Mouse (Mus musculus) heart, embryonic 16.5 days (tissue): Measurements from ENCODE around the gene Rnf207. TPM values are rescaled to one million over a fixed set of nuclear protein-coding genes. Genes with fewer than 3 reads are reported as not detected.

Source experiments
- ATAC-seq: fragments of 200-750 bp; cut with Nextera tagmentation; replicated peaks from 2 replicates; pipeline ENCODE4 v1.8.0; 2017; ENCODE audit warnings: moderate number of reproducible peaks; ENCODE audit not compliant: insufficient read depth, low FRiP score; ENCODE audit errors: extremely low read depth
- H3K27ac ChIP-seq: fragments of 300-500 bp; sonication (generic); 2 replicates; pipeline ENCODE4 v1.5.1; 2014; ENCODE audit warnings: mild to moderate bottlenecking, low read length, control low read depth, moderate library complexity
- H3K27me3 ChIP-seq: fragments of 300-500 bp; sonication (generic); 2 replicates; pipeline ENCODE4 v1.6.1; 2014; ENCODE audit warnings: low read length, mixed read lengths; ENCODE audit not compliant: control insufficient read depth, insufficient read depth
- H3K36me3 ChIP-seq: fragments of 300-500 bp; sonication (generic); 2 replicates; pipeline ENCODE4 v1.6.1; 2014; ENCODE audit not compliant: control insufficient read depth, insufficient read depth
- H3K4me1 ChIP-seq: fragments of 300-500 bp; sonication (generic); 2 replicates; pipeline ENCODE4 v1.6.1; 2014; ENCODE audit warnings: low read length, mixed read lengths; ENCODE audit not compliant: control insufficient read depth, insufficient read depth
- H3K4me2 ChIP-seq: fragments of 300-500 bp; sonication (generic); 2 replicates; pipeline ENCODE4 v1.6.1; 2014; ENCODE audit warnings: low read depth, mild to moderate bottlenecking, control low read depth, low read length
- H3K4me3 ChIP-seq: fragments of 300-500 bp; sonication (generic); 2 replicates; pipeline ENCODE4 v1.5.1; 2014; ENCODE audit warnings: mild to moderate bottlenecking, control low read depth, low read length
- H3K9ac ChIP-seq: fragments of 300-500 bp; sonication (generic); 2 replicates; pipeline ENCODE4 v1.6.1; 2014; ENCODE audit warnings: low read length, control low read depth
- H3K9me3 ChIP-seq: fragments of 300-500 bp; sonication (generic); replicated peaks from 2 replicates; pipeline ENCODE4 v1.6.1; 2016; ENCODE audit warnings: low read length; ENCODE audit not compliant: control insufficient read depth
- WGBS: fragments of 180-500 bp; shearing (Covaris S2); extraction: QIAGEN DNeasy Blood & Tissue Kit; methylation state at CpG from one replicate; pipeline ENCODE4 v1.1.7; 2014; 5-methylcytosine and 5-hydroxymethylcytosine counted together
- polyA plus RNA-seq: library from polyadenylated mRNA; unstranded; fragments of >200 nt; fragmentation: Nextera tagmentation; extraction: Ambion mirVana; gene quantifications from 2 replicates; pipeline ENCODE4 v1.2.1, GENCODE M21; 2015

Rnf207 gene
- polyA plus RNA-seq, 1 experiment from 2014 or later, result 122 TPM

DNA sequence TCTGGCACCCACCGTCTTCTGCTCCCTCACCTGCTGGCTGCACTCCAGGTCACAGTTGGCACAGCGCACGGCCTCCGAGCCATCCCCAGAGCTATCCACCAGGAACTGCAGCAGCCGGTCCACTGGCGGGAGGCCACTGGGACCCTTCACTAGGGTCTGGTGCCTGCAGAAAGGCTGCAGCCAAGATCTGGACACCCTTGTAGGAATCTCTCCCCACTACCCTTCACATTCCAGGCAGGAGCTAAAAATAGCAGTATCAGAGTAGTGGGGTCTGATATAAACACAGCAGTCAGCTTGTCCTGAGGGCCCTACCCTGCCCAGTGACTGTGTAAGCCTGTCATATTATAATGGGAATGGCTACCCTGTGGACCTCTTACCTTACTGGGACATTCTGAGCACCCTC, 1.2 kb downstream of the Rnf207 start:
- no peaks in the 10 kb centered on the region for H3K9me3 ChIP-seq
- peak overlapping the region; percentile 62 for H3K4me3 ChIP-seq
- peak overlapping the region; percentile 100 for H3K27ac ChIP-seq
- no peaks in the 10 kb centered on the region for H3K36me3 ChIP-seq
- H3K4me1 ChIP-seq, result peaks cover 34% of the 10 kb centered on the region
- H3K4me2 ChIP-seq, result peak overlapping the region; percentile 81
- whole genome bisulfite sequencing, result 32% methylated on average over 6 of the region's 6 CpGs
- peaks cover 27% of the 10 kb centered on the region for H3K27me3 ChIP-seq
- peak overlapping the region; percentile 82 for H3K9ac ChIP-seq
- ATAC-seq, result peak; percentile 74

DNA sequence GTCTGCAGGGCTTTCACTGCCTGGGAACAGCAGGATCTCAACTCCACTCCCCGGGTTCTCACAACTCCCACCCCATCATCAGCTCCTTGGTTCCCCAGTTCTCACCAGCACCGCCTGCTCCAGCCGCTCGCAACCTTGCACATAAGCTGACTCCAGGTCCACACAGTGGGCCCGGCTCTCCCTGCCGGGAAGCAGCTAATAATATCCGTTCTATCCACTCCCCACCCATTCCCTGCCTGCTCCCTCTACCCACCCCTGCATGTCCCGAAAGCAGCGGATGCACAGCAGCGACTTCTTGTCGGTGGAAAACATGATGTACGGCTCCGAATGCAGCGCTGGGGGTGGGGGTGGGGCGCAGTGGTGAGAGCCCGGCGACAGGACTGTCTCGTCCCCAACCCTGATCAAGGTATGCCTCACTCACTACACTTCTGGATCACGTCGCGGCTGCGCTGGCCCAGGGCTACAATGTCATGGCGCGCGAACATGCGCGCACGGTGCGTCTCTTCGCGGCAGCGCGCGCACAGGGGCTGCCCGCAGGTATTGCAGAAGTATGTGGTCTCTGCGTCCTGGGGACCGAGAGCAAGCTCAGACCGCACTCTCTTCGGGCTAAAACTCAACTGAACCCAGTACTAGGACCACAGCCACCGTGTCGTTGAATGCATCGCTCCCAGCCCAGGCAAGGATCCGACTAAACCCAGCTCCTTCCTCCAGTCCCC, 3.1 kb downstream of the Rnf207 start:
- WGBS, result 3% methylated on average over 43 of the region's 43 CpGs
- H3K36me3 ChIP-seq, result peaks cover 6% of the 10 kb centered on the region; the same call in 1 of the 2 replicates
- peak overlapping the region; percentile 62 for H3K4me3 ChIP-seq
- H3K27ac ChIP-seq, result peak overlapping the region; percentile 52
- H3K9ac ChIP-seq, result peak overlapping the region; percentile 82
- peaks cover 34% of the 10 kb centered on the region for H3K27me3 ChIP-seq
- H3K4me2 ChIP-seq, result peak overlapping the region; percentile 81
- H3K9me3 ChIP-seq, result no peaks in the 10 kb centered on the region
- no peak for ATAC-seq
- H3K4me1 ChIP-seq, result peaks cover 34% of the 10 kb centered on the region

DNA sequence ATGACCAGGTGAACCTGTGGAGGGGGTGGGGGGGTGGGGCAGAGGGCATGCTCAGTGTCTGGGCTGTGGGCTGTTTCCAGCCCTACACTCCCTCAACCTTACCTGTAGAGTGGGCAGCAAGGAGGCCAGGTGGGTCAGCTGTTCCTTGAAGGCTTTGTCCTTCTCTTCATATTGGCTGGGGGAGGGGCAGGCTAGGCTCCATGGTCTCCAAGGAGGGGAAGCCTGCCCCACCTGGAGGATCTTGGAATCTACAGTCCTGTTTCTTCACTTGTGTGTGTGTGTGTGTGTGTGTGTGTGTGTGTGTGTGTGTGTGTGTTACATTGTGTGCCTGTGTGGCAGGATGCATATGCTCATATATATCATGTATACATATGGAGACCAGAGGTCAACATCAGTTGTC, 4.9 kb downstream of the Rnf207 start:
- peaks cover 29% of the 10 kb centered on the region for H3K4me1 ChIP-seq

DNA sequence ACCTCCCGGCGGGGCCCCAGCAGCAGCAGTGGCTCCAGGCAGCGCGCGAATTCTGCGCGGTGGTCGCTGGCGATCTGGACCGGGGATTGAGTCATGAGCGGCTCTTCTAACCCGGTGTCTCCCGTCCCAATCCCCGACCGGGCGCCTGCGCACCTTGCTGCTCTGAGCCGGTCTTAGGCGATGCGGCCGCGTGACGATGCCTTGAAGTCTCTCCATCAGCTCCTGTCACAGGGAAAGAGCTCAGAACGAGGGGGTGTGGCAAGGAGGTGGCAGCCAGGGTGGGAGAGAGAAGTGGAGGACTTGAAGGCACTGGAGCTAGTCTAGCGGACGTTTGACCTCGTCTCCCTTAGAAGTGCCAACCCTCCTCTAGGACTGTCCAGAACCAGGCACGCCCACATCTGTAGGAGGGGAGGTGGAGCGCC, 5.6 kb downstream of the Rnf207 start:
- Histone ChIP-seq H3K36me3 (peaks cover 16% of the 10 kb centered on the region), H3K4me3 (peak overlapping the region; percentile 26), H3K9ac (peak overlapping the region; percentile 35; the same call in 1 of the 2 replicates), H3K27ac (no peak overlapping the region), H3K4me2 (peak overlapping the region; percentile 46), H3K9me3 (no peaks in the 10 kb centered on the region), H3K4me1 (peaks cover 29% of the 10 kb centered on the region), H3K27me3 (peaks cover 34% of the 10 kb centered on the region)
- ATAC-seq, result no peak
- WGBS, result 5% methylated on average over 29 of the region's 29 CpGs

More for the DNA sequence above, 4.9 kb downstream of the Rnf207 start:
- ATAC-seq, result no peak
- Histone ChIP-seq H3K27me3 (peaks cover 34% of the 10 kb centered on the region), H3K36me3 (peaks cover 10% of the 10 kb centered on the region), H3K9ac (no peak overlapping the region), H3K9me3 (no peaks in the 10 kb centered on the region), H3K4me2 (no peak overlapping the region; the same call in 1 of the 2 replicates), H3K27ac (no peak overlapping the region), H3K4me3 (no peak overlapping the region)

DNA sequence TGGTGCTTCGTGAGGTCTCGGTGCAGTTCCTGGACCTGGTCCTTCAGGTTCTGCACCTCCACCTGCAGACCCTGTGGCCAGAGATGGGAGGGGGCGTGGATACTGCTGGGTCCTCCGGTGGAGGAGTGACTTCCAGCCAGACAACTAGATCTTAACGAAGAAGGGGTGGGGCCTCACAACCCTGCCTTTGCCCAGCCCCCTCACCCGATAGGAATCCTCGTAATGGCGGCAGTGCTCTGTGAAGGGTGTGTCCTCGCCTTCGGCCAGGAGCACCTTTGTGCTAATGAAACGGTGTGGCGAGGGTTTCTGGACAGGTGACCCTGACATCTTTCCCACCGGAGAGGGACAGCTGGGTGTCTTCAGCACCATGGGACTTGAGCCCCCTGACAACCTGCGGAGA, 6.6 kb downstream of the Rnf207 start:
- Histone ChIP-seq H3K4me2 (no peak overlapping the region), H3K4me1 (peaks cover 29% of the 10 kb centered on the region), H3K4me3 (no peak overlapping the region), H3K27me3 (peaks cover 32% of the 10 kb centered on the region), H3K9ac (no peak overlapping the region), H3K36me3 (peaks cover 16% of the 10 kb centered on the region), H3K9me3 (no peaks in the 10 kb centered on the region), H3K27ac (no peak overlapping the region)
- WGBS, result 27% methylated on average over 14 of the region's 14 CpGs
- ATAC-seq, result no peak

DNA sequence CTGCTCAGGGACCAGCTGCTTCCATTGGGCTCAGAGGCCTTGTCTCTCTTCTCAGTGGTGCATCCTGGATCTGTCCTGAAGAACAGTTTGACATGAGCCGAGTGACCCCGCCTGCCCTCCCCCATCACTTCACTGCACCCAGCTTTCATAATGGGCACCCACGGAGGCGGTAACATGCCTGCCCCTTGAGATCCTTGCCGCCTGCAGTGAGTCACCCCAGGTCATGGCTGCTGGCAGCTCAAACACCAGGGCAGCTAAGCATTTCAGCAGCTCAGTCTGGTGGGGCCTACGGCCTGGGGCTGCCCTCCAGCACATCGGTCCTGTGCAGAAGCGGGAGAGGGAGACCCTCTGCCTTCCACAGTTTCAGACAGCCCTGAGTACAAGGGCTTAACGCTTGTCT, 11.3 kb downstream of the Rnf207 start:
- no peak overlapping the region for H3K4me2 ChIP-seq
- no peak overlapping the region for H3K9ac ChIP-seq
- 0 out of 2 replicates have a peak, but pooled peaks cover 2% of the 10 kb centered on the region for H3K4me1 ChIP-seq
- H3K36me3 ChIP-seq, result peaks cover 27% of the 10 kb centered on the region
- WGBS, result 79% methylated on average over 9 of the region's 9 CpGs
- peaks cover 7% of the 10 kb centered on the region; the same call in 1 of the 2 replicates for H3K27me3 ChIP-seq
- H3K27ac ChIP-seq, result no peak overlapping the region
- no peaks in the 10 kb centered on the region for H3K9me3 ChIP-seq
- no peak for ATAC-seq
- H3K4me3 ChIP-seq, result no peak overlapping the region

DNA sequence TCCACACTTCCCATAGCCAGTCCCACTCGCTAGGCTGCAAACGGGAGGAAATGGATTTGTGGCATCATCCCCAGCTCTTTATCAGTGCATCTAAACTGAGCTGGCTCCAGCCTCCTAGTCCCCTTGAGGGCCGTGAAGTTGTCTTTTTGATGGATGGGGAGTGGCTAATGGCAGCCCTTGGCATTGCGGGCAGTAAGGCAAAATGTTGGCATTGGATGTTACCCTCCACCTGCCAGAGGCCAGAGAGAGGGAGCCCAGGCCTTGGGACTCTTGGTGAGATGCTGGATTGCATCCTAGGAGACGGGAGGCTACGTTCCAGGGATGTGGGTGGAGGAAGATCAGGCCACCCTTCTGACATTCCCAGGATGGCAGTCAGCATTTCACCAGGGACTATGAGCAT, 12.8 kb downstream of the Rnf207 start:
- Histone ChIP-seq H3K4me3 (no peak overlapping the region), H3K36me3 (peaks cover 21% of the 10 kb centered on the region), H3K4me2 (no peak overlapping the region), H3K27me3 (no peaks in the 10 kb centered on the region), H3K4me1 (0 out of 2 replicates have a peak, but pooled peaks cover 2% of the 10 kb centered on the region), H3K9me3 (no peaks in the 10 kb centered on the region), H3K9ac (no peak overlapping the region), H3K27ac (no peak overlapping the region)
- WGBS, result 76% methylated on average over 6 of the region's 6 CpGs
- no peak for ATAC-seq

DNA sequence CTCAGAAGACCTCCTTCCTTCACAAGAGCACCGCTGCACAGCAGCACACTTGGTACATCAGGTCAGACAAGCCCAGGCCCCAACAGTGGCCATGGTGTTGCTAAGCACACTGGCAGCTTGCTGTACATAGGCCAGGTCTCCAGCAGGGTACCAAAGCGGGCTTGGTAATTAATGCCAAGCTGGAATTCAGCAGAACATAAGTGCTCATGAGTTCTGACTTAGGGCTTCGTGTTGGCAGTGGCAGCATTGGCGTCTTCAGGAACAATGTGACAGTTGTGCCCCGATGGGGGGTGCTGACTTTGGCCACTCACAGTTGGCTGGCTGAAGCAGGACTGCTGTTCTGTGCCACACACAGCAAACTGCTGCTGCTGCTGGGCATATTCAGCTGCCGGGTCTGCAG, 14.1 kb downstream of the Rnf207 start:
- WGBS, result 87% methylated on average over 6 of the region's 6 CpGs
- H3K36me3 ChIP-seq, result peaks cover 24% of the 10 kb centered on the region
- no peak for ATAC-seq

DNA sequence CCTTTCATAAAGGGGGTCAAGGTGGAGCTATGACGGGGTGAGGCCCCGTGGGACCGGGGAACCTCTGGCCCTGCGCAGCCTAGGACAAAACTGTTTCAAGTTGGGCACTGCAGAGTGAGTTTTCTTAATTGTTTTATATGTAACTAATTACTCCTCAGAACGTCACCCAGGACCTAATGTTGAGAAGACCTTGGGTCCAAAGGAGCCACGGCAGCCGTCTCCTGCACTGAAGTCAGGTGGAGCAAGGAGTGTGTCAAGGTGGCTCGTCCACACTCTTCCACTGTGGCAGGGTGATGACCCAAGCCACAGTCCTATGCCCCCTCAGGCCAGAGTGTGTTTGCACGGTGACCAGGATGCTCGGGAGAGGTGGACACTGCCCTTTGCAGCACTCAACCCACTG, 15.6 kb downstream of the Rnf207 start:
- no peak overlapping the region for H3K9ac ChIP-seq
- H3K4me1 ChIP-seq, result peaks cover 7% of the 10 kb centered on the region
- 92% methylated on average over 10 of the region's 10 CpGs for WGBS
- H3K9me3 ChIP-seq, result no peaks in the 10 kb centered on the region
- H3K27me3 ChIP-seq, result no peaks in the 10 kb centered on the region
- H3K27ac ChIP-seq, result no peak overlapping the region
- no peak overlapping the region for H3K4me2 ChIP-seq
- H3K36me3 ChIP-seq, result peaks cover 14% of the 10 kb centered on the region
- H3K4me3 ChIP-seq, result no peak overlapping the region
- no peak for ATAC-seq

More for the DNA sequence above, 14.1 kb downstream of the Rnf207 start:
- no peak overlapping the region for H3K4me3 ChIP-seq
- H3K9me3 ChIP-seq, result no peaks in the 10 kb centered on the region
- no peak overlapping the region for H3K27ac ChIP-seq
- H3K4me2 ChIP-seq, result no peak overlapping the region
- no peaks in the 10 kb centered on the region for H3K27me3 ChIP-seq
- H3K4me1 ChIP-seq, result 0 out of 2 replicates have a peak, but pooled peaks cover 2% of the 10 kb centered on the region
- no peak overlapping the region for H3K9ac ChIP-seq
